Mouse (Mus musculus) embryonic fibroblast, embryonic 13.5 days (primary cell): ENCODE results near the gene Phactr1.

Source experiments
- CTCF ChIP-seq: IDR thresholded peaks from 2 replicates; pipeline ENCODE4 v1.5.1; 2011; ENCODE audit warnings: mild to moderate bottlenecking, control low read depth, low read length, moderate library complexity, borderline replicate concordance; ENCODE audit not compliant: insufficient read depth
- POLR2A ChIP-seq: IDR thresholded peaks from 2 replicates; pipeline ENCODE4 v1.6.1; 2011; ENCODE audit warnings: low read depth, mild to moderate bottlenecking, control low read depth, low read length, moderate library complexity

DNA sequence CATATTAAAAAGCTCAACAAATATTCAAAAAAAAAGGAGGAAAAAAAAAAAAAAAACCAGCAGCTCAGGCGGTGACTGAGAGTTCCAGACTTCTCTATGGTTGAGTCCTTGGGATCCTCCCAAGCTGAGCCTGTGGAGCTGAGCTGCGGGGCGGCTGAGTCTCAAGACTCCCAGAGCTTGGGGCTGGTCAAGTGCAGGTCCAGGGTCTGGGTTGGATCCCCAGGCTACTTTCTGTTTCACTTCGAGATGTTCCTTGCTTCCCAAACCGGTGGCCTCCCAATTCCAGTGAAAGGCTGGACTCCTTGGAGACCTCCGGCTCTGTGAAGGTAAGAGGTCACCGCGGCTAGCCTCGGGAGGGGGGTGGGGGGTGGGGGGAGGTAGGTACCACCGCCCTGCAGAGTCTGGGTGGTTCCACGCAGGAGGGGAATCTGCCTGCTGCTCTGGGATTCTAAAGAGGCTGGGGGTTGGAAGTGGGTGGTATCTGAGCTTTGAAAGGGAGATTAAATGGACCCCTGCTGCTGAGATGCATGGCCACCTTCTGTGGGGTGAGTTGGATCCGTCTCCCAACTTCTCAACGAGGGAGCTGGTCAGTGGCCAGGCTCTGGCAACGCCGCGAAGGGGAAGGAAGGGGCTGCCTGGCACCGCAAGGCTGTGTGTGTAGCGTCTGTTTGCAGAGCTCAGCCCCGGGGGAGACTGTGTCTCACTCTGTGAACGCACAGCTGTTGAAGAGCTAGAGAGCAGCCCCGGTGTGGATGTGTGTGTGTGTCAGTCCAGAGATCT, 185.9 kb downstream of the Phactr1 start:
- TF ChIP-seq POLR2A (peak; percentile 47), CTCF (no peak)
